Mouse (Mus musculus) liver, embryonic 13.5 days (tissue): Measurements from ENCODE around the gene Ctns. TPM values are rescaled to one million over a fixed set of nuclear protein-coding genes. Genes with fewer than 3 reads are reported as not detected.

Experiments
- ATAC-seq: fragments of 200-750 bp; cut with Nextera tagmentation; 2 replicates; pipeline ENCODE4 v1.8.0; 2017; ENCODE audit warnings: low read depth, mild to moderate bottlenecking, moderate number of reproducible peaks, moderate library complexity
- DNase-seq: peaks from one replicate; pipeline ENCODE4 v3.0.0; 2022
- H3K27ac ChIP-seq: fragments of 300-500 bp; sonication (generic); 2 replicates; pipeline ENCODE4 v1.5.1; 2015; ENCODE audit warnings: moderate library complexity, mild to moderate bottlenecking, inconsistent platforms
- H3K27me3 ChIP-seq: fragments of 300-500 bp; sonication (generic); 2 replicates; pipeline ENCODE4 v1.6.1; 2015; ENCODE audit warnings: mild to moderate bottlenecking, inconsistent platforms
- H3K36me3 ChIP-seq: fragments of 300-500 bp; sonication (generic); 2 replicates; pipeline ENCODE4 v1.6.1; 2015; ENCODE audit warnings: mild to moderate bottlenecking, inconsistent platforms
- H3K4me1 ChIP-seq: fragments of 300-500 bp; sonication (generic); replicated peaks from 2 replicates; pipeline ENCODE4 v1.6.1; 2015; ENCODE audit warnings: inconsistent platforms
- H3K4me2 ChIP-seq: fragments of 300-500 bp; sonication (generic); 2 replicates; pipeline ENCODE4 v1.6.1; 2015; ENCODE audit warnings: inconsistent platforms, mild to moderate bottlenecking, moderate library complexity
- H3K4me3 ChIP-seq: fragments of 300-500 bp; sonication (generic); replicated peaks from 2 replicates; pipeline ENCODE4 v1.5.1; 2015; ENCODE audit warnings: mild to moderate bottlenecking, inconsistent platforms
- H3K9ac ChIP-seq: fragments of 300-500 bp; sonication (generic); 2 replicates; pipeline ENCODE4 v1.6.1; 2015; ENCODE audit warnings: mild to moderate bottlenecking, inconsistent platforms
- H3K9me3 ChIP-seq: fragments of 300-500 bp; sonication (generic); replicated peaks from 2 replicates; pipeline ENCODE4 v1.6.1; 2016; ENCODE audit warnings: inconsistent platforms
- WGBS: fragments of 180-500 bp; shearing (Covaris S2); methylation state at CpG from one replicate; pipeline ENCODE4 v1.1.7; 2015; ENCODE audit not compliant: insufficient replicate concordance; 5-methylcytosine and 5-hydroxymethylcytosine counted together
- polyA plus RNA-seq: library from polyadenylated mRNA; unstranded; fragments of >200 nt; fragmentation: Nextera tagmentation; extraction: Ambion mirVana; gene quantifications from 2 replicates; pipeline ENCODE4 v1.2.1, GENCODE M21; 2015

The Ctns gene
- polyA plus RNA-seq, 1 experiment from 2014 or later, result 6.2 TPM

- Histone ChIP-seq H3K9me3 (no peaks in the 10 kb centered on the region), H3K4me3 (peak within 1 kb of the TSS; percentile 99), H3K4me1 (peaks cover 47% of the 10 kb centered on the region), H3K4me2 (peak within 1 kb of the TSS; percentile 89), H3K27me3 (no peaks in the 10 kb centered on the region), H3K27ac (peak within 1 kb of the TSS; percentile 81), H3K9ac (peak within 1 kb of the TSS; percentile 98), H3K36me3 (peaks cover 22% of the 10 kb centered on the region)
- ATAC-seq, result peak; percentile 86
- WGBS, result under 1% methylated on average over 83 of the region's 84 CpGs
- DNase-seq, result peak; percentile 88
Observed at GRCm38 (mm10) chr11:73137591-73138501, 61.0 kb downstream of the Ctns start, which contains the start of gene Haspin. Gene Haspin (minus strand): TSS chr11:73138294.

GRCm38 (mm10) chr11:73137116-73137515 lies 61.7 kb downstream of the Ctns start:
- WGBS, result 8% methylated on average over 11 of the region's 11 CpGs
- H3K4me3 ChIP-seq, result peak overlapping the region; percentile 99
- H3K27me3 ChIP-seq, result no peaks in the 10 kb centered on the region
- H3K9ac ChIP-seq, result peak overlapping the region; percentile 98
- no peaks in the 10 kb centered on the region for H3K9me3 ChIP-seq
- DNase-seq (no peak), ATAC-seq (no peak)
- peak overlapping the region; percentile 89 for H3K4me2 ChIP-seq
- H3K36me3 ChIP-seq, result peaks cover 29% of the 10 kb centered on the region
- H3K27ac ChIP-seq, result peak overlapping the region; percentile 81
- peaks cover 55% of the 10 kb centered on the region for H3K4me1 ChIP-seq

GRCm38 (mm10) chr11:73136587-73136986 lies 62.3 kb downstream of the Ctns start:
- Histone ChIP-seq H3K27ac (peak overlapping the region; percentile 81; the same call in 1 of the 2 replicates), H3K4me3 (peak overlapping the region; percentile 99), H3K9ac (peak overlapping the region; percentile 98), H3K4me2 (peak overlapping the region; percentile 89), H3K36me3 (peaks cover 33% of the 10 kb centered on the region), H3K27me3 (no peaks in the 10 kb centered on the region), H3K4me1 (peaks cover 55% of the 10 kb centered on the region), H3K9me3 (no peaks in the 10 kb centered on the region)
- 42% methylated on average over 6 of the region's 6 CpGs for WGBS
- DNase-seq (no peak), ATAC-seq (no peak)

- Histone ChIP-seq H3K4me2 (peak overlapping the region; percentile 89), H3K4me1 (peaks cover 55% of the 10 kb centered on the region), H3K27ac (no peak overlapping the region), H3K4me3 (peak overlapping the region; percentile 99), H3K36me3 (peaks cover 48% of the 10 kb centered on the region), H3K9me3 (no peaks in the 10 kb centered on the region), H3K27me3 (no peaks in the 10 kb centered on the region), H3K9ac (peak overlapping the region; percentile 23; the same call in 1 of the 2 replicates)
- DNase-seq, result no peak
- no peak for ATAC-seq
- WGBS, result 82% methylated on average over 5 of the region's 5 CpGs
Observed at GRCm38 (mm10) chr11:73134222-73134621, 64.6 kb downstream of the Ctns start.

Other genes with a start within 250 kb of the Ctns start
- gene Atp2a3, start 237.9 kb downstream of the Ctns start, polyA plus RNA-seq, result 8.2 and 11.1 TPM in 2 replicates
- 8.7 and 8.9 TPM in 2 replicates for gene P2rx1, start 199.9 kb downstream of the Ctns start, polyA plus RNA-seq
- gene Camkk1, start 180.0 kb downstream of the Ctns start, polyA plus RNA-seq, result 0.79 and 0.90 TPM in 2 replicates
- 5.7 and 6.2 TPM in 2 replicates for gene Ncbp3, start 151.3 kb downstream of the Ctns start, polyA plus RNA-seq
- gene Itgae, start 108.5 kb downstream of the Ctns start, polyA plus RNA-seq, result 0.12 TPM in 2 replicates
- 13.8 and 15.6 TPM in 2 replicates for gene Haspin, start 60.7 kb downstream of the Ctns start, polyA plus RNA-seq
- gene P2rx5, start 38.6 kb downstream of the Ctns start, polyA plus RNA-seq, result 0.19 and 0.20 TPM in 2 replicates
- gene Emc6, start 22.0 kb downstream of the Ctns start, polyA plus RNA-seq, result 97.4 and 98.5 TPM in 2 replicates
- gene Tax1bp3, start 22.0 kb downstream of the Ctns start, polyA plus RNA-seq, result 32.1 and 34.8 TPM in 2 replicates
- 2.2 TPM in 2 replicates for gene Shpk, start 418 bp upstream of the Ctns start, polyA plus RNA-seq
- not detected in 2 replicates for gene Trpv1, start 35.2 kb upstream of the Ctns start, polyA plus RNA-seq
- gene Trpv3, start 68.3 kb upstream of the Ctns start, polyA plus RNA-seq, result 0.01 TPM in 1 of 2 replicates, not detected in the other
- gene Aspa, start 130.6 kb upstream of the Ctns start, polyA plus RNA-seq, result 2.0 and 2.1 TPM in 2 replicates
- gene Gm49340, start 130.7 kb upstream of the Ctns start, polyA plus RNA-seq, result not detected in 2 replicates
- 1.2 and 2.7 TPM in 2 replicates for gene Spata22, start 130.7 kb upstream of the Ctns start, polyA plus RNA-seq
- gene Olfr20, start 151.7 kb upstream of the Ctns start, polyA plus RNA-seq, result not detected in 2 replicates
- gene Olfr376, start 172.2 kb upstream of the Ctns start, polyA plus RNA-seq, result not detected in 2 replicates
- gene Olfr1, start 200.6 kb upstream of the Ctns start, polyA plus RNA-seq, result not detected in 2 replicates
- gene Olfr378, start 229.4 kb upstream of the Ctns start, polyA plus RNA-seq, result not detected in 2 replicates